Mouse (Mus musculus): Measurements from ENCODE around the gene Gm20683. TPM values are rescaled to one million over a fixed set of nuclear protein-coding genes. Genes with fewer than 3 reads are reported as not detected.

Gene Gm20683
- polyA plus RNA-seq (2014; fragmentation: Nextera tagmentation; extraction: Ambion mirVana), result 0.77 and 0.95 TPM in 2 replicates

GRCm38 (mm10) chr17:25841117-25841880 is at the start of gene Gm20683:
Gm20683 (minus strand) TSS chr17:25841763.
- H3K4me1 ChIP-seq (ENCODE audit: control insufficient read depth, insufficient read depth, low read length), result peaks cover 14% of the 10 kb centered on the region
- no peak for DNase-seq (ENCODE audit: low spot score)
- H3K27me3 ChIP-seq (ENCODE audit: control insufficient read depth, insufficient read depth, low read length), result no peaks in the 10 kb centered on the region
- no peak within 1 kb of the TSS for H3K4me3 ChIP-seq (ENCODE audit: low read depth, low read length)
- peaks cover 29% of the 10 kb centered on the region for H3K36me3 ChIP-seq (ENCODE audit: control insufficient read depth, insufficient read depth, low read length)
- no peak within 1 kb of the TSS for H3K27ac ChIP-seq (replicated peaks; ENCODE audit: low read depth, low read length)
- no peaks in the 10 kb centered on the region for H3K9me3 ChIP-seq (ENCODE audit: control insufficient read depth, low read length)
- H3K9ac ChIP-seq (ENCODE audit: low read length), result no peak within 1 kb of the TSS
- no peak for ATAC-seq (ENCODE audit: insufficient number of reproducible peaks, low FRiP score, low TSS enrichment, low read depth)
- WGBS, result 94% methylated on average over 22 of the region's 22 CpGs
- no peak within 1 kb of the TSS for H3K4me2 ChIP-seq (ENCODE audit: low read depth, severe bottlenecking)

- ATAC-seq (ENCODE audit: insufficient number of reproducible peaks, low FRiP score, low TSS enrichment, low read depth) (no peak), DNase-seq (ENCODE audit: low spot score) (no peak)
- no peaks in the 10 kb centered on the region for H3K27me3 ChIP-seq (ENCODE audit: control insufficient read depth, insufficient read depth, low read length)
- H3K27ac ChIP-seq (replicated peaks; ENCODE audit: low read depth, low read length), result no peak overlapping the region
- 84% methylated on average over 3 of the region's 3 CpGs for WGBS
- no peak overlapping the region for H3K4me2 ChIP-seq (ENCODE audit: low read depth, severe bottlenecking)
- H3K4me3 ChIP-seq (ENCODE audit: low read depth, low read length), result no peak overlapping the region
- no peak overlapping the region for H3K9ac ChIP-seq (ENCODE audit: low read length)
- H3K4me1 ChIP-seq (ENCODE audit: control insufficient read depth, insufficient read depth, low read length), result no peaks in the 10 kb centered on the region
- H3K9me3 ChIP-seq (ENCODE audit: control insufficient read depth, low read length), result no peaks in the 10 kb centered on the region
- peaks cover 7% of the 10 kb centered on the region for H3K36me3 ChIP-seq (ENCODE audit: control insufficient read depth, insufficient read depth, low read length)
Observed at GRCm38 (mm10) chr17:25888837-25889236, 47.3 kb upstream of the Gm20683 start.

GRCm38 (mm10) chr17:25887467-25887866 is 45.9 kb upstream of the Gm20683 start:
- DNase-seq (ENCODE audit: low spot score), result no peak
- Histone ChIP-seq H3K9ac (ENCODE audit: low read length) (no peak overlapping the region), H3K4me3 (ENCODE audit: low read depth, low read length) (no peak overlapping the region), H3K4me2 (ENCODE audit: low read depth, severe bottlenecking) (no peak overlapping the region), H3K9me3 (ENCODE audit: control insufficient read depth, low read length) (no peaks in the 10 kb centered on the region), H3K27ac (replicated peaks; ENCODE audit: low read depth, low read length) (no peak overlapping the region), H3K36me3 (ENCODE audit: control insufficient read depth, insufficient read depth, low read length) (peaks cover 10% of the 10 kb centered on the region), H3K27me3 (ENCODE audit: control insufficient read depth, insufficient read depth, low read length) (no peaks in the 10 kb centered on the region), H3K4me1 (ENCODE audit: control insufficient read depth, insufficient read depth, low read length) (no peaks in the 10 kb centered on the region)
- ATAC-seq (ENCODE audit: insufficient number of reproducible peaks, low FRiP score, low TSS enrichment, low read depth), result no peak
- 90% methylated on average over 10 of the region's 10 CpGs for WGBS

DNA sequence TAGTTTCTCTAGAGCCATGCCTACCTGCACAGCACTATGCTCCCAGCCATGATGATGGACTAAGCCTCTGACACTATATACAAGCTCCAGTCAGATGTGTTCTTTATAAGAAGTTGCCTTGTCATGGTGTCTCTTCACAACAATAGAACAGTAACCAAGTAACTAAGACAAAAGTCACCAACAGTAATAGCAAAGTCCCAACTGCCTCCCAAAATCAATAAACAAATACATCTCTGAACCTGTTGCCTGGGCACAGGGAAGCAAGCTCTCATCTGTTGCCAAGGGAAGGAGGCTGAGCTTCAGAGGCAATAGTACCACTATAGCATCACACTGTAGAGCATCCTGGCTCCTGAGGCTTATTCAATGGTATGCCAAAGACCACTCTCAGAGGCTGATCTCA is 45.2 kb upstream of the Gm20683 start:
- ATAC-seq (ENCODE audit: insufficient number of reproducible peaks, low FRiP score, low TSS enrichment, low read depth), result no peak
- no peak for DNase-seq (ENCODE audit: low spot score)

GRCm38 (mm10) chr17:25885636-25886035 is 44.1 kb upstream of the Gm20683 start:
- no peak overlapping the region for H3K4me2 ChIP-seq (ENCODE audit: low read depth, severe bottlenecking)
- WGBS, result 62% methylated on average over 4 of the region's 4 CpGs
- ATAC-seq (ENCODE audit: insufficient number of reproducible peaks, low FRiP score, low TSS enrichment, low read depth), result no peak
- peak; percentile 37 for DNase-seq (ENCODE audit: low spot score)
- no peak overlapping the region for H3K27ac ChIP-seq (replicated peaks; ENCODE audit: low read depth, low read length)
- no peak overlapping the region for H3K9ac ChIP-seq (ENCODE audit: low read length)
- peaks cover 18% of the 10 kb centered on the region for H3K4me1 ChIP-seq (ENCODE audit: control insufficient read depth, insufficient read depth, low read length)
- no peaks in the 10 kb centered on the region for H3K9me3 ChIP-seq (ENCODE audit: control insufficient read depth, low read length)
- H3K27me3 ChIP-seq (ENCODE audit: control insufficient read depth, insufficient read depth, low read length), result no peaks in the 10 kb centered on the region
- H3K4me3 ChIP-seq (ENCODE audit: low read depth, low read length), result no peak overlapping the region
- H3K36me3 ChIP-seq (ENCODE audit: control insufficient read depth, insufficient read depth, low read length), result peaks cover 10% of the 10 kb centered on the region

More for the DNA sequence above, 45.2 kb upstream of the Gm20683 start:
- no peak overlapping the region for H3K4me3 ChIP-seq (ENCODE audit: low read depth, low read length)
- no peaks in the 10 kb centered on the region for H3K27me3 ChIP-seq (ENCODE audit: control insufficient read depth, insufficient read depth, low read length)
- no peak overlapping the region for H3K27ac ChIP-seq (replicated peaks; ENCODE audit: low read depth, low read length)
- H3K36me3 ChIP-seq (ENCODE audit: control insufficient read depth, insufficient read depth, low read length), result peaks cover 10% of the 10 kb centered on the region
- H3K9me3 ChIP-seq (ENCODE audit: control insufficient read depth, low read length), result no peaks in the 10 kb centered on the region
- no peak overlapping the region for H3K9ac ChIP-seq (ENCODE audit: low read length)
- no peak overlapping the region for H3K4me2 ChIP-seq (ENCODE audit: low read depth, severe bottlenecking)
- H3K4me1 ChIP-seq (ENCODE audit: control insufficient read depth, insufficient read depth, low read length), result peaks cover 7% of the 10 kb centered on the region

- no peak overlapping the region for H3K4me3 ChIP-seq (ENCODE audit: low read depth, low read length)
- peaks cover 10% of the 10 kb centered on the region for H3K36me3 ChIP-seq (ENCODE audit: control insufficient read depth, insufficient read depth, low read length)
- no peaks in the 10 kb centered on the region for H3K9me3 ChIP-seq (ENCODE audit: control insufficient read depth, low read length)
- H3K27me3 ChIP-seq (ENCODE audit: control insufficient read depth, insufficient read depth, low read length), result no peaks in the 10 kb centered on the region
- DNase-seq (ENCODE audit: low spot score), result no peak
- no peak for ATAC-seq (ENCODE audit: insufficient number of reproducible peaks, low FRiP score, low TSS enrichment, low read depth)
- no peak overlapping the region for H3K27ac ChIP-seq (replicated peaks; ENCODE audit: low read depth, low read length)
- H3K4me2 ChIP-seq (ENCODE audit: low read depth, severe bottlenecking), result no peak overlapping the region
- H3K4me1 ChIP-seq (ENCODE audit: control insufficient read depth, insufficient read depth, low read length), result peaks cover 26% of the 10 kb centered on the region
- H3K9ac ChIP-seq (ENCODE audit: low read length), result no peak overlapping the region
- 85% methylated on average over 3 of the region's 3 CpGs for WGBS
Observed at GRCm38 (mm10) chr17:25883824-25884223, 42.3 kb upstream of the Gm20683 start.

- Histone ChIP-seq H3K9me3 (ENCODE audit: control insufficient read depth, low read length) (no peaks in the 10 kb centered on the region), H3K4me2 (ENCODE audit: low read depth, severe bottlenecking) (no peak overlapping the region), H3K36me3 (ENCODE audit: control insufficient read depth, insufficient read depth, low read length) (peaks cover 10% of the 10 kb centered on the region), H3K27me3 (ENCODE audit: control insufficient read depth, insufficient read depth, low read length) (no peaks in the 10 kb centered on the region), H3K9ac (ENCODE audit: low read length) (no peak overlapping the region), H3K27ac (replicated peaks; ENCODE audit: low read depth, low read length) (no peak overlapping the region), H3K4me1 (ENCODE audit: control insufficient read depth, insufficient read depth, low read length) (peaks cover 26% of the 10 kb centered on the region), H3K4me3 (ENCODE audit: low read depth, low read length) (no peak overlapping the region)
- WGBS, result 87% methylated on average over 8 of the region's 8 CpGs
- ATAC-seq (ENCODE audit: insufficient number of reproducible peaks, low FRiP score, low TSS enrichment, low read depth), result no peak
- DNase-seq (ENCODE audit: low spot score), result no peak
Observed at GRCm38 (mm10) chr17:25883268-25883667, 41.7 kb upstream of the Gm20683 start.

DNA sequence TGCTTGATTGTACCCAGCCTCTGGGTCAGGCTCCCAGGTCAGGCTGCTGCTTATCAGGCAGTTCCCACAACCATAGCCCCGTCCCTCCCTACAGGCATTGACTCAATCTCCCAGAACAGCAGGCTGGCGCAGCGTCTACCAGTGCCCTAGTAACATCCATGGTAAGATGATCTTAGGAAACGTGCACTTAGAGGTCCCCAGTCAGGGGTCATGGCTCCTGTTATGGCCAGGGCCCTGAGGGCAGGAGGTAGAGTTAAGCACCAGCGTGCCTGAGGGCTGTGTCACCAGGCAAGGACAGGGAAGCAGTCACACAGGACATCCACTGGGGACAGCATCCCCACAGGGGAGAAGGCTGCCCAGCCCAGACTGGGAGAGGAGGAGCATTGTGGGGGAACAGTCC is 40.7 kb upstream of the Gm20683 start:
- no peak for DNase-seq (ENCODE audit: low spot score)
- H3K4me3 ChIP-seq (ENCODE audit: low read depth, low read length), result no peak overlapping the region
- ATAC-seq (ENCODE audit: insufficient number of reproducible peaks, low FRiP score, low TSS enrichment, low read depth), result no peak
- 0 out of 2 replicates have a peak overlapping the region, but pooled peaks have one; percentile 10 for H3K27ac ChIP-seq (replicated peaks; ENCODE audit: low read depth, low read length)
- 23% methylated on average over 5 of the region's 5 CpGs for WGBS
- no peaks in the 10 kb centered on the region for H3K27me3 ChIP-seq (ENCODE audit: control insufficient read depth, insufficient read depth, low read length)
- H3K9me3 ChIP-seq (ENCODE audit: control insufficient read depth, low read length), result no peaks in the 10 kb centered on the region
- no peak overlapping the region for H3K4me2 ChIP-seq (ENCODE audit: low read depth, severe bottlenecking)
- peaks cover 11% of the 10 kb centered on the region for H3K36me3 ChIP-seq (ENCODE audit: control insufficient read depth, insufficient read depth, low read length)
- H3K9ac ChIP-seq (ENCODE audit: low read length), result 0 out of 2 replicates have a peak overlapping the region, but pooled peaks have one; percentile 24
- peaks cover 26% of the 10 kb centered on the region for H3K4me1 ChIP-seq (ENCODE audit: control insufficient read depth, insufficient read depth, low read length)
